Mouse (Mus musculus): Measurements from ENCODE around the gene Gm45623. TPM values are rescaled to one million over a fixed set of nuclear protein-coding genes. Genes with fewer than 3 reads are reported as not detected.

Gene Gm45623
- not detected in 4 replicates for total RNA-seq (2023)

DNA sequence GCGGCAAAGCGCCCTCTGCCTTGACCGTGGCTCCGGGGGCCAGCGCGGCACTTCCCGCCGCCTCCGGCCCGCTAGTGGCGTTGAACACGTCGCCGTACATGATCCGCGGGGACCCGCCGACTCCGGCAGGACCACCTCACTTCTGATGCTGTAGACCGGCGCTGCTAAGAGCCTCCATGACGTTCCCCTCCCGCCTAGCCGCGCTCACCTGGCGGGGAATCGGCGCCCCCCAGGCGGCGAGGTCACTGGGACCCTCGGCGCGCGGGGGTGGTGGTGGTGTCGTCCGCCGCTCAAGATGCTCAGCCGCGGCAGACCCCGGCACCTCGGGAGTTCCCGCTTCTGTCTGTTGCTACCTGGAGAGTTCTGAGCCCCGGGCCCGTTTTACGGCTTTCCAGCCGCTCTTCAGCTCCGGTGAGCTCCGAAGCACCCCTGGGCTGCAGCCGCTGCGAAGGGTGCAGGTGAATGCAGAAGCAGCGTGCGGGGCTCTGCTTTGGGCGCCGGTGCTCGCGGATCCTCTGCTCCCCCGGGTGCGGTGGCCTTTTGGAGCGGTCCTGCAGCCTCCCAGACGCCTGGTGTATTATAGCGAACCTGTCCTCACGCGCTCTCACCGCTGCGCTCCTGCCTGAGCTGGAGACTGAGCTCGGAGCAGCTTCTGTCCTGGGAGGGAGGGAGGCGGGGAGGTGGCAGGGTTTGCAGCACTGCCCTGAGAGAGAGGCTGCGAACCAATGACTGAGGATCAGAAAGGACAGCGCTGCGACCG, at the start of gene Gm45623:
Gm45623 (minus strand) TSS at position 636 of the 760 bp plus-strand sequence.

GRCm38 (mm10) chr13:56702469-56703221, 51.0 kb downstream of the Gm45623 start, which contains the start of gene Smad5:
Smad5 (plus strand) TSS chr13:56703010.

Other genes starting within 250 kb of the Gm45623 start
- 1.3 to 2.6 TPM (median 1.9 TPM) in 4 replicates for gene Fbxl21, start 231.4 kb downstream of the Gm45623 start, total RNA-seq (2023)
- not detected in 4 replicates for gene Lect2, start 205.3 kb downstream of the Gm45623 start, total RNA-seq (2023)
- gene Tgfbi, start 144.3 kb downstream of the Gm45623 start, total RNA-seq (2023), result 4.0 to 4.2 TPM (median 4.1 TPM) in 4 replicates
- 42.9 to 48.5 TPM (median 46.4 TPM) in 4 replicates for gene Smad5, start 50.8 kb downstream of the Gm45623 start, total RNA-seq (2023)
- not detected in 4 replicates for gene Trpc7, start 142.2 kb upstream of the Gm45623 start, total RNA-seq (2023)